Mouse (Mus musculus) thymus, adult 2 months (tissue): ENCODE data around the gene Pcsk4.

Source experiments
- CTCF ChIP-seq: fragments of 200-500 bp; IDR thresholded peaks from 2 replicates; pipeline ENCODE4 v1.5.1; 2012; ENCODE audit warnings: mild to moderate bottlenecking, control low read depth, low read length, moderate library complexity, borderline replicate concordance; ENCODE audit not compliant: control insufficient read depth, poor library complexity, insufficient read depth; ENCODE audit errors: extremely low read depth
- POLR2A ChIP-seq: fragments of 200-500 bp; IDR thresholded peaks from 2 replicates; pipeline ENCODE4 v1.6.1; 2012; ENCODE audit warnings: mild to moderate bottlenecking, low read length, control low read depth, moderate library complexity; ENCODE audit not compliant: control insufficient read depth, poor library complexity, insufficient read depth; ENCODE audit errors: extremely low read depth

DNA sequence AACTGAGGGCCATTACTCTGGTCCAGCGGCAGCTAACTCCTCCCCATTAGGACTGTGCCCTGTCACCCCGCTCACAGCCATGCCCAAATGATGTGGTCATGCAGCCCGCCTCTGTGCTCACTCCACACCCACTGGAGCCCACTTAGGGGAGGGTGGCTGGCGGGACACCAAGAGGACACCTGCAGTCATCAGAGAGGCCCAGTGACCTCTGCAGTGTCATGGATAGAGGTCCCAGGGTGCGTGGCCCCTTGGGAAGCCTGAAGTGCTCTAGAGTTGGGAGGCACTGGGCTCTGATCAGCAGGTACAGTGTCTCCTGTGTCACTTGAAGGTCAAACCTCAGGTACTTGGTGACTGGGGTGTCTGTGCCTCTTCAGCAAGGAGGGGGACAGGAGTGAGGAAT, 32.5 kb downstream of the Pcsk4 start:
- TF ChIP-seq POLR2A (no peak), CTCF (no peak)
